Mouse (Mus musculus) frontal cortex, postnatal 10 days (tissue): ENCODE results near the gene Eva1c.

Experiments used
- DNase-seq, 2 experiments: peaks; one replicate each; pipeline ENCODE4 v3.0.0; 2022; ENCODE audit warnings: low spot score in 2 of 2, mixed read lengths in 1 of 2

Gene Eva1c

DNA sequence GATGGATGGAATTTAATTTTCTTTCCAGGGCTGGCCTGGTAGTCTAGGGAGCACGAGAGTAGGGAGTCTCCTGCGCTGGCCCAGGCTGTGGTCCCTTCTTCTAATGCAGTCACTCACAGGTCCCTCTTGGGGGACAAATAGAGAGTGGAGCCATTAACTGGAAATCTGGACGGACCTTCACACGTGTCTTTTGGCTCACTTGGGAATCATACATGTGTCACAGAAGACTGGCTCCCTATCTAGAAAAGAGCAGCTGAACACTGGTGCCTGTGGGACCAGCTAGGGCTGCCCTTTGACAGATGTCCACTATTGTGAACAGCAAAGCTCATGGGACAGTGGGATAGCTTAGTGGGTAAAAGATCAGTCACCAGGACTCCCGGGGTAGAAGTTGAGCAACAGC lies 478 bp upstream of the Eva1c start:
- DNase-seq, result no peak

DNA sequence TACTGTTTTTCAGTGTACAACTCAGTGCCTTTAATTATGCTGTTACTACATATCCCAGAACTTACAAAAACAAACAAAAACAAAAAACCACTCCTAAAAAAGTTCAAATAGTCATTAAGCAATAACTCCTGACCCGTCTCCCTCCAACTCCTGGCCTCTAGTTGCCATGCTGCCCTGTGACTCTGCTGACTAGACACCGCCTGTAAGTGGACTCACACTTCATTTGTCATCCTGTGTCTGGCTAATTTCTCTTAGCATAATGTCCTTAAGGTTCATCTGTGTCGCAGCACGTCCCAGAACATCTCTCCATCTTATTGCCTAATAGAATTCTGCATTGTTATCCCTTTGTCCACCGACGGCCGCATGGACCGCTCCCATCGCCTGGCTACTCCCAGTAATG lies 979 bp downstream of the Eva1c start:
- DNase-seq, result no peak

DNA sequence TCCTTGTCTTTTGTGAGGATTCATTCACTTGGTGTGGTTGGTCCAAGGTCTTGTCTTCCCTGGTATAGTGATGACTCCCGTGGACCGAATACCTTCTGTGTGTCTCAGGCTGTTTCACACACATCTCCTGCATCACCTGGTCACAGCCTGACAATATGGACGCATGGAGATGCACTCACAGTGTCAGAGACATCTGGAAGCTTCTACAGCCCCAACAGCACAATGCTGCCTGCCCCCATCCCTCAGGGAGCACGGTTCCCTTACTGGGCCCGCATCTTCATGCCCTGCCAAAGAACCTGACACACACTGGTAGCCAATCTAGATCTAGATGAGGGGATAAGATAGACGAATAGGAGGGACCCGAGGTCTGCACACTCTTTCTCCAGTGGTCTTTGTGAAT lies 2.6 kb downstream of the Eva1c start:
- no peak for DNase-seq

DNA sequence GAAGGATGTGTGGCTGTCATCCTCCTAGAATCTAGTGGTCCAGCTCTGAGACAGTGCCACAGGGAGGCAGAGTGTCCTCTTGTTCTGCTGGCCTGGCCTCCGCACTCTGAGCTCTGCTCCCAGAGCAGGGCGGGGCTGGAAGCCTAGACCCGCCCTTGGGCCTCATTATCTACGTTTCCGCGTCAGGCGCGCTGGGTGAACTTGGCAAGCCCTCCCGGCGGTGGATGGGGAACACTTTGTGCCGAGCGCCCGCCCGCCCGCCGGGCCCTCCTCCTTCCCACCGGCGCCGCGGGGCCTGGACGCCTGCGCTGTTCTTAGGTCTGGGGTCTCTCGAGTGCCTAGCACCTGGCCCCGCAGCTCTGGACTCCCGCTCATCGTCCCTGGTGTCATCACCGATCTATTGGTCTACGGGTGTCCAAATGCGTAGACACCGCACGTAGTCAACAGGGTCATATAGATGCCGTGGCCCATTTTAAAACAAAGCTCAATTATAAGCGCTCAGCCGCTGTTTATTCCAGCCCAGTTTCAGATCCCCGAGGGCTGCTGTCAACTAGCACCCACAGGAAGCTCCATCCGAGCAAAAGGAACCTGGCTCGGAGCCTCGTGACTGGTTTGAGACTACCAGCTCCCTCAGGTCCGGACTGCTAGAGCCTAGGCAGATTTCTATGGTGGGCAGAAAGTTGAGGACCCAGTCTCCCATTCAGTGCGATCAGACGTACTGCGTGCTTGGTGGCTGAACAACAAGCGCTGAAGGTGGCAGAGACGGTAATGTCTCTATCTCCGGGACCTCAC lies 3.6 kb downstream of the Eva1c start:
- peak; percentile 43 to 56 for DNase-seq

DNA sequence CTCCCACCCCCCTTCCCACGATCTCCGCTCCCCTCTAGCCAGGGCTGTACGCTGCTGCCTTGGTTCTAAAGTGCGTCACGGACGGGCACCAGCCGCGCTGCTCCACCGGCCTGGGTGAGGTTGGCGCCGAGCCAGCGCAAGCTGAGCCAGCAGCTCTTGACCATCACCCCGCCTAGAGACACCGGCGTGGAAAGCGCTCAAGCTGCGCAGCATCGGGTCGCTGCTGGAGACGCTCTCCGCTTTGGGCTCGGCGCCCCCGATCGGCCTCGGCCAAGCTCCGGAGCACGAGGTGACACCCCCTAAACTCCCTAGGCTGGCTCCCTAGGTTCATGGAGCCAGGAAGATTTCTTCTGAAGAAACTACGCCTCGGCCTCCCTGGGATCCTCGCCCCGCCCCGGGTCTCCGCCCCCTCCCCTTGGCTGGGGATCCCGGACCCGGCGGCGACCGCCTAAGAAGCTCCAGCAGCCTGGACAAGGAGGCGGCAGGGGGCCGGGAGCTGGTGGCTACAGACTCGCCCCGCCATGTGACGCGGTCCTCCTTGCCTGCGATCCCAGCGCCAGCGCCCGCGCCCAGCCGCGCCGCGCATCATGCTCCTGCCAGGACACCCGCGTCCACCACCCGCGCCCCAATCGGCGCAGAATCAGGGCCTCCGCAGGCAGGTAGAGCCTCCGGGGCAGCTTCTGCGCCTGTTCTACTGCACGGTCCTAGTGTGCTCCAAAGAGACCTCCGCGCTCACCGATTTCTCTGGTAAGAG lies 4.3 kb downstream of the Eva1c start:
- DNase-seq, result peak; percentile 28 to 45

DNA sequence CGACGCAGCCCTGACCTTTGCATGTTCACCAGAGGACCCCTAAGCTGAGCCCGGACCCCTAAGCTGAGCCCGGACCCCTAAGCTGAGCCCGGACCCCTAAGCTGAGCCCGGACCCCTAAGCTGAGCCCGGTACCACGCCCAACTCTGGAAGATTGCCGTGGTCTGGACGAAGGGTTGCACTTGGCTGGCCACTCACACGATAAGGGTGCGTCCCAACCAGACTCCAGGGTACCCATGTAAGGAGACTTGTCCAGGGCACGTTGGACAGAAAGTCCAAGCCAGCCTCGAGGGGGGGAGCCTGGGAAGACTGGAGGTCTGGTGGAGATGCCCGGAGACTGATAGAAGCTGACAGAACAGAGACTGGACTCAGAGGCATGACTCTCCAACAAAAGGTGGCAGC lies 5.2 kb downstream of the Eva1c start:
- DNase-seq, result no peak

DNA sequence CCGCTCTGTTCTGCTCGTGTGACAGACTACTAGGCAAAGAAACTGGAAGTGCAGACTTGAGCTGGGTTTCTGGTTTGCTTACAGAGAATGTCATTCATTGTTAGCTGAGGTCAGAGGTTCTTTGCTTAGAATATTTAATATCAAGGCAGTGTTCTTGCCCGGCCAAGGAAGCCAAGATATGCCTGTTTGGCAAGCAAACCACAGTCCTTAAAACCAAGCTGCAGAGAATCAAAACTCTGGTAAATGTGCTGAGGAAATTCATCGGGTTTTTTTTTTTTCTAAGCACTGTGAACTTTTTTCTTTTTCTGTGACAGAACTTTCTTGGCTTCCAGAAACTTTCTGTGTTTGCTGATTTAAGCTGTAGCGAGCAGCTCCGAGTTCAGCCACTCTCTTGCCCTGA lies 6.0 kb downstream of the Eva1c start:
- no peak for DNase-seq

DNA sequence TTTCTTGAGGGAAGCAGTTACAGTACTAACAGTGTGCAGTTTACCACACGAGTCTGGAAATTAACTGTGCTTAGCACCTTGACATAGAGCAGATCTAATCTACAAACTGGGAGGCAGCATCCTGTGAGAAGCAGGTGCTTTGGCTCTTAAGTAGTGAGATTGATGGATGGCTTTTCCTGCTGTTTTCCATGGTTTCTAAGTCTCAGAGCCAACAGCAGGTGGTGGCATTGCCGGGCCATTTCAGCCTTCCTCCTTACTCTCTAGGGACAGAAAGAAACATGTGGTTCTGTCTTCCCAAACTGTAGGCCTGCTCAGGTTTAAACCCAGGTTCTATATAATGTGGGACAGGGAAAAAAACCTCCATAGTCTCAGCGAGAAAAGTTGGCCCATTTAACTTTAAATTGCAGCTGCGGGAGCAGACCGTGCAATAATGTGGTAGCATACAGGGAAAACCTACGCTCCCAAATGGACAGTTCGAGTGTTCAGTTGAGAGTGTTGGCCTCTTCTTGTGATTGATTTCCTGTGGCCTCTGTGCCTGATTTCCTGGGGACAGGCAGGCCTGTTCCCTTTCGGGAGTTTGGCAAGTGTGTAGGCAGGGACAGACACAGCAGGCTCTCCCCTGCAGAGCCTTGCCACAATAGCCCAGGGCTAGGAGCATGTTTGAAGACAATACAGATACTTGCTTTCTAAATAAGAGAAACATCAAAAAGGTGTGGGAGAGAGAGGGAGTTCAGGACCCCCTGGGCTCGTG lies 6.7 kb downstream of the Eva1c start:
- no peak for DNase-seq

DNA sequence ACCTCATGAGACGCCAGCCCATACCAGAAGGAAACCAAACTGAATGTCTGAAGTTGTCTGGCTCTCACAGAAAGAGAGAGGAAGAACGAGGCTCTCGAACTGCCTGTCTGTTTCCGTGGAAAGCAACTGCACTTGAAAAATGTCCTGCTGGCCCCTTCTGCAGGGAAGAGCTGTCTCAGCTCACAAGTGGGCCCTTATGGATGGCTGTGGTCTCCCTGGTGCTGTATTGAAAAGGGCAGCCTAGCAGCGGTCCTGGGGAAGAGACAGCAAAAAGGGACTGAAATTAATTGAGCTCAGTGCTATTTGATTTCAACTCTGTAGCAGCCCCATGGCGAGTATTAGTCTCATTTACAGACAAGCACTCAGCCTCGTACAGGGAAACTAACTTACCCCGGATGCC lies 10.9 kb downstream of the Eva1c start:
- DNase-seq, result no peak

DNA sequence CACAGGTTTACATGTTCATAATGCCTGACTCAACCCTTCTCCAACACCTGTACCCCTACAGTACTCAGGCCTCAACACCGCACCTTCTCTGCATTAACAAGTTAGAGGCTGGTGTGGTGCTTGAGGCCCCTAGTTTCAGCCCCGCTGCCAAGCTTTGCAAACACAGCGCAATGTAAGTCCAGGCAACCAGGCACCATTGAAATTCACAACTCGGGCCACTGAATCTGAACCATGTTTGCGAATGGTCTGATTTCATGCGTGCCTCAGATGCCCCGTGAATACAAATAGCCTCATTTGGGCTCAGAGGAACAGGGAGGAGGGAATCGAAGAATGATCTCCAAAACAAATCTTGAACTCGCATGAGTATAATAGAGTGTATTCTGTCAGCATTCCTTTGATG lies 15.6 kb downstream of the Eva1c start:
- DNase-seq, result no peak

DNA sequence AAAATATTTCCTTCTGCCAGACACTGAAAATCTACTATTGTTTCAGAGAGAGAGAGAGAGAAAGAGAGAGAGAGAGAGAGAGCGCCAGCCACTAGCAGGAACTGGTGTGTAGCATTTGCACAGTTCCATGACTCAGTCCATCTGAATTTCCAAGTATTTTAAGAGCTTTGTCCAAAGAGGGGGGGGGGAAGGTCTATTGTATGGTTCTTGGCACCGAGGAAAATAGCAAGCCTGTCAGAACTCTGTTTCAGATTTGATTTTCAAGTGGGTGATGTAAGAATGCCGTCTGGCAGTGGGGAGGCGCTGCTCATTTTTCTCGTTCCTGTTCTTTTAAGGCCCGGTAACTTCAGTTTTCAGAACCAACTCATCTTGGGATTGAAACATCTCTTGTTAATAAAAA lies 18.5 kb downstream of the Eva1c start:
- DNase-seq, result no peak

DNA sequence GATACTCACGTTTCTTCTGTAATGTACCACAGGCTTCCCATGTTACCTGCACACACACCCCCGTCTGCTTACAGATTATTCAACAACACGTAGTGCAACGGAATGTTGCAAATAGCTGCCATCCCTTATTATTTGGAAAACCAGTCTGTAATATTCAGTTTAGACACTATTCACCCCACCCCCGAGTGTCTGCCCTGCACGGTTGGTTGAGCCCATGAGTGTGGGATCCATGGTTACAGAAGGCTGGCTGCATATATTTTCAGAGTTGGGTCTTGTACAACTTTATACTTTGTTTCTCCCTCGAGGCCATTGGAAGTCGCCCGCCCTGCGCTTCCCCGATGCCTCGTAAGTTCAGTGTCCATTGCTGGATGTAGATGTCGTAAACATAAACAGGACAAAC lies 19.1 kb downstream of the Eva1c start:
- no peak for DNase-seq

DNA sequence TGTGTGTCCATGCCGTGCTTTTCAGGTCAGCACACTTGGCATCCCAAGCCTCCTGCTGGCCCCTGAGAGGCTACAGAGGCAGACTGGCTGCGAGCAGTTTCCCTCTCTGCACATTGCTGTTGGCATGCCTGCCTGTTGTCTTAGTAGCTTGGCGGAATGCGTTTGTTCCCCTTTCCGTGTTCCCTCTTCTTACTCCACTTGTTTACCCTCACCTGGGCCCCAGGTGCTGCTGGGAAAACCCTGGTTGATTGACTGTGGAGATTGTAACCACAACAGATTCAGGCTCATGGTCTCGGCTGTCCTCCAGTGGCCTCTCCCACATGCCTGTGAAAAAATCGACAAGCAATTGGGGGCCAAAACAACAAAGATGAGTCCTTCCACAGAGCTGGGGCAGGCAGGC lies 22.2 kb downstream of the Eva1c start:
- DNase-seq, result no peak

DNA sequence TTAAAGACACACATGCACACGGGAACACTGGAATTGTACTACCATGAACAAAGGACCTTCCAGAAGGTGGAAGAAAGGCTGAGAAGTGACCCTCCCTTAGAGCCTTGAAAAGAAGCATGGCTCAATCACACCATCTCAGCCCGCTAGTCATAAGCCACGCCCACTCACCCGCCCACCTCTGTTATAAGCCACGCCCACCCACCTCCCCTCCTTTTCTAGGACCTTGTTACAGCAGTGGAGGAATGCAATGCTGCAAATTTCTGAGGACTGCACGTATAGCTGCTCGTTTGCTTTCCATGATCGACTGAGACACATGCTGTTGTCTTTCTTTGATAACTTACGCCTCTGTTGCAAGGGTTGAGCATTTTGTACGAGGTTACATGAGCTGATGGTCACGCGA lies 22.7 kb downstream of the Eva1c start:
- DNase-seq, result no peak

DNA sequence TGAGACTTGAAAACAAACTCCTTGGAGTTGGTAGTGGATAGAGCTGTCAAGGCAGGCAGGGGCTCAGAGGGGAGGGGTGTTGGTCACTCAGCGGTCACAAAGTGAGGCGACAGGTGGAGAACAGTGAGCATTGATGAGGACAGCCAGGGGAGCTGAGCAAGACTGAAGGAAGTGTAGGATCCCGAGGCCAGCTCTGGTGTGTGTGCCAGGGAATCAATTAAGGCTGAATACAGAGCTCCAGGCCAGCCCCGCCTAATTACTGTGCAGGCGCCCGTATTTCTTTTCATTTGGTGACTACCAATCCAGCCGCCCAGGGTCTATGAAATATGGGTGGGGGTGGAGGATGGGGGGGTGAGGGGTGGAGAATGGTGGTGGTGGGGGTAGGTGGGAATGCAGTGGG lies 24.4 kb downstream of the Eva1c start:
- no peak for DNase-seq

DNA sequence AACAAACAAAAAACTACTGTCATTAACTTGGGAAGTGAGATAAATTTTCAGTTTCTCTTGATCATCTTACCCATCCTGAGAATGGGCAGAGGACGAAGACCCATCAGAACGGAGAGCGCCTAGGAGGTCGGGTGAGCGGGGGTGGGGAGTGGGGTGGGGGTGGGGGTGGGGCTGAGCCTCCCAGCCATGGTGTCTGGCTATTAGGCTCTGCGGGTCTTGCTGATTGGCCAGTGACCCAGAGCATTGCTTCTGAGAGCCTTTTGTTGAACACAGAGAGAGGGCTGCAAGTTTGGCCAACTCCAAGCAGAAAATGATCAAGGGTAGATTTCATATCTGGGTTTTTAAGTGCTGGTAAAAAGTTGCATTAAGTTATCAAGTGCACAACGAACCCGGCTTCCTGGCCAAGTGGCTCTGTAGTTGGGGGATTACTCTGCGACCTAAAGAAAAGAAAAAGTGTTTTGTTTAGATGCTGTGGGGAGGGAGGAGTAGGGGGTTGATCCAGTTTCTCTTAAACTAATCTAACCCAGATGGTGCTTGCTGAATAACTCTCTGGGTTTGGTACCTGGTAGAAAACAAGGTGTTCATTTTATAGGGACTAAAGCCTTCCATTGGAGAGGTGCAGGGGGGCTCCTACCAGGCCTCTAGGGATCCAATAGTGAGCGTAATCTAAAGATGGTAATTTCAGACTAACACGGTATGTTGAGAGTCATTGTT lies 25.3 kb downstream of the Eva1c start:
- no peak for DNase-seq

DNA sequence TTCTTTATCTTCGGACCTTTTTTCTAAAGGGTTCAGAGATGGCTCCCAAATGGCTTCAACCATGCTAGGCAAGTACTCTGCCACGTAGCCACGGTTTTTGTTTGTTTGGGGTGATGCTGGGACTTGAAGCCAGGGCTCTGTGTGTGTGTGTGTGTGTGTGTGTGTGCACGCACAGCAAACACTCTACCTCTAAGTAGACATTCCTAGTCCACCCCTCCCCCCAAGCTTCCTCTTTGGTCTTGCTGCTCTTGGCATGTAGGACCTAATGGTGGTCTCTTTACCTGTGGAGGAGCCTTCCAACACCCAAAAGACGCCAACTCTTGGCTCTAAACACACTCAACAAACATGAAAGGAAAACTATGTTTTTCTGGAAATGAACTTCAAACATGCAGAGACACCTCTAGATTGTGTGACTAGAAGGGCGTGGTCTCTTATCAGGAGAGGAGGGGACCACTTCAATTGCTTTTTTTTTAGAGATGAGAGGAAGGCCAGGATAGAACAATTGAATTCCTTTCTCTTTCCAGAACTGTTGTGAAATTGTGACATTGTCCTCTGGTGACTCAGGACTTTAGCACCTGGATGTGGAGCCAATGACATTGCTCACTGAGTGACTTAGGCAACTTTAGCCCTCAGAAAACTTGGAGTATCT lies 30.2 kb downstream of the Eva1c start:
- no peak for DNase-seq

DNA sequence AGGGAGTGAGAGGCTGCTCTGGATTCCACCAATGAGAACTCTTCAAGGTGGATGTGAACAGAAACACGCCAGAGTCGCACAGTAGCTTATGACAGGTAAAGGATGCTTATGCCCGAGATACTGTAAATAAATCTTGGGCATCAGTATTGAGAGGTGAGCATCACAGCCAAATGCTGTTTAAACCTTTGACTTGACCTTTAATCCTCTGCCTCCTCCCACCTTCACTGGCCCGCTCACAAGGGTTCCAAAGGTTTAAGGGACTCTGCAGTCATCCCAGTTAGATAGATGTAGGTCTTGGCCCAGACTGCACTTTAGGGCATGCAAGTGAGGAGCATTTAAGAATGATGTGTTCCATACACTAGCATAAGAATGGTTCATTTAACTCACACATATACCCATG lies 31.7 kb downstream of the Eva1c start:
- no peak for DNase-seq

DNA sequence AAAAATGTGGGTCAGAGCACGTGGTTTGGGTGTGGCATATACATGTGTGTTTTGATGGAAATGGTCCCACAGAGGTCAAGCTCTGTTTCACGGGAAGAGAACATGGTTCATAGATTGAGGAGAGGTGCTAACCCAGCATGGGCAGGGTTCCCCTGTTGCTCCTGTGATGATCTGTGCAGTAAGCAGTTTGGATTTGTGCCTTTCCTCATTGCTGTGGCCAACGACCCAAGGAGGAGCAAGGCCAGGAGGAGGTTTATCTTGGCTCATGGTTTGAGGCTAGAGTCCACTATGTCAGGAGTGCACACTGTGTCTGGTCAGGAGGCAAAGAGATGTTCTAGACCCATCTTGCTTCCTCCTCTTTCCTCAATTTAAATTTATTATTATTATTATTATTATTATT lies 36.5 kb downstream of the Eva1c start:
- no peak for DNase-seq

DNA sequence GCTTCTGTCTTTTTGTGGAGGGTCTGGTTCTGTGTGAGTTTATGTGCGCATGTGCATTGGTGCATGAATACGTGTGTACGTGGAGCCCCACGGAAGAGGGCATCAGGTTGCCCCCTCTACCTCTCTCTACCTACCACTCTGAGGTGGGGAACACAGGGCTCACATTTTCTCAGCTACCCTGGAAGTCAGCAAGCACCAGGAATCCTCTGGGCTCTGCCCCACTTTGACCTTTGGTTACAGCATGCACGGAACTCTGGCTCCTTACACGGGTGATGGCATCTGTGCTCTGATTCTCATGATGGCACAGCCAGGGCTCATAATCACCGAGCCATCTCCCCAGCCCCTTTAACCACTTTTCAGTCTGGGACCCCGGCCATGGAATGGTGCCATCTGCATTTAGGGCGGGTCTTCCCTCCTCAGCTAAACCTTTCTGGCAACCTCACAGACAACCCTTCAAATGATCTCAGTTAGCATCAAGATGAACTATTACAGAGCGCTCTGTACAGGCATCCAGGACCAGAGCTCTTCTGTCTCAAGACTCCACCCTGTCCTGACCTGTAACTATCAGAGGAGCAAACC lies 37.0 kb downstream of the Eva1c start:
- DNase-seq, result no peak

DNA sequence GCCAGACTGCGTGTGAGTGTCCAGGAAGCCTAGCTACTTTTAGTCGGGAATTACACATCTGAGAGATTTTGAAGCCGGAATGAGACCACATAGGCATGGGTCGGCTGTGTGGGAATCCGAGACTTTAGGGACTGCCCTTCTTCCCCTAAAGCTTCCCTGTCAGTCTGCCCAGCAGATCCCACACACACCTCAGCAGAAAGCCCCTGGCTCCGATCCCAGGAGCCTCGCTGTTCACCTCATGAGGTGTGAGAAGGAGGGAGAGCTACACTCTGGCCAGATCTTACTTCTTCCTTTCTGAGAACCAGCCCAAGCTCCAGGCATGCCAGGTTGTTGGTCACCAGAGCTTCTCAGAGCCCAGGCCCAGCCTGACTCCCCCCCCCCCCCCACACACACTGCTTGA lies 38.2 kb downstream of the Eva1c start:
- no peak for DNase-seq
